ENCODE assay signal across 8 mouse cellular contexts in the genomic region with DNA sequence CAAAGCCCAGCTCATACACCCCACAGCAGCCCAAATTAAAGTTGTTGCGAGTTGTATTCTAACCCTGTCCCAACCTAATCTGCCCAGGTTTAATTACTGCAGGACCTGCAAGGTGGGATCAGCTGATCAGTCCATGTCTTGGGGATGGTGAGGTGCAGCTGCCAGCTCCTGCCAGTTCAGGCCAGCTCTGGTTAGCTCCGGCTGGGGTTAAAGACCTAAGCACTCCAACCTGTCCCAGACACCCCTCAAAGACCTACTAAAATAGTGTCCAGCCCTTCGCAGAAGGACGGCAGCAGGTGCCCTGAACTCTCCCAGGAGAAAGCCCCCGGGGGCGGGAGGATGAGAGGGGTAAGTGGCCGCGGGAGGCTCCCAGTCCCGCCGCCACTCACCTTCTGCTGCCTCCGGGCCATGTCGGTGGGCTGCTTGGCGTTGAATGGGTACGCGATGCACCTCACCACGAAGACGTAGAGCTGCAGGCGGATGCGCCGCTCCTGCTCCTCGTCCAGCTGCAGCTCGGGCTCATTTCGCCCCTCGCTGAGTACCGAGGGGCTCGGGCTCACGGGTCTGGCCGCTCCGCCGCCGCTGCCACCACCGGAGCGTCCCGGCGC. TPM values are rescaled to one million over a fixed set of nuclear protein-coding genes. Genes with fewer than 3 reads are reported as not detected.
DNase-seq lines count a peak whose midpoint lies in the region; ATAC-seq and TF ChIP-seq lines count a peak whose summit lies in the region.

No protein-coding gene starts in this region.

- ATAC-seq in hindbrain, postnatal 0 days = peak; percentile 64
- ATAC-seq in liver, embryonic 13.5 days (ENCODE audit: low read depth) = no peak

- WGBS in hindbrain, postnatal 0 days = 2% methylated on average over 26 of the region's 35 CpGs
- 4% methylated on average over 35 of the region's 35 CpGs for WGBS in liver, embryonic 13.5 days (ENCODE audit: insufficient replicate concordance)
- WGBS in small intestine, adult 2 months = 2% methylated on average over 35 of the region's 35 CpGs

- peak overlapping the region; percentile 78 for H3K9ac ChIP-seq in hindbrain, postnatal 0 days (replicated peaks; ENCODE audit: low read length)
- no peak overlapping the region; the same call in 1 of the 2 replicates for H3K9ac ChIP-seq in liver, embryonic 13.5 days

- H3K27ac ChIP-seq in layer of hippocampus, adult 2 months = peak overlapping the region; percentile 78
- H3K27ac ChIP-seq in embryonic fibroblast, embryonic 13.5 days (ENCODE audit: insufficient read depth, low read length) = no peak overlapping the region
- H3K27ac ChIP-seq in hindbrain, postnatal 0 days = peak overlapping the region; percentile 72
- H3K27ac ChIP-seq in liver, embryonic 13.5 days = no peak overlapping the region
- H3K27ac ChIP-seq in small intestine, adult 2 months (ENCODE audit: insufficient read depth, low read depth, low read length) = peak overlapping the region; percentile 82

- no peaks in the 10 kb centered on the region for H3K36me3 ChIP-seq in hindbrain, postnatal 0 days (ENCODE audit: insufficient read depth, low read length)
- H3K36me3 ChIP-seq in liver, embryonic 13.5 days = no peaks in the 10 kb centered on the region
- no peaks in the 10 kb centered on the region for H3K36me3 ChIP-seq in small intestine, adult 2 months (ENCODE audit: control insufficient read depth, insufficient read depth, low read length)

- TF ChIP-seq CTCF in layer of hippocampus, adult 2 months (conservative IDR thresholded peaks at IDR 0.05) = no peak
- TF ChIP-seq CTCF in embryonic fibroblast, embryonic 13.5 days (IDR thresholded peaks at IDR 0.05; ENCODE audit: borderline replicate concordance, insufficient read depth, low read length) = no peak
- no peak for TF ChIP-seq CTCF in hindbrain, postnatal 0 days (IDR thresholded peaks at IDR 0.05; ENCODE audit: low read depth)
- TF ChIP-seq CTCF in small intestine, adult 2 months (IDR thresholded peaks at IDR 0.05; ENCODE audit: extremely low read depth, insufficient read length, insufficient replicate concordance, low read depth, low read length) = no peak

- peak overlapping the region; percentile 92 for H3K4me2 ChIP-seq in hindbrain, postnatal 0 days (ENCODE audit: low read depth, low read length)
- H3K4me2 ChIP-seq in liver, embryonic 13.5 days = peak overlapping the region; percentile 64

- H3K4me3 ChIP-seq in layer of hippocampus, adult 2 months = peak overlapping the region; percentile 87
- H3K4me3 ChIP-seq in embryonic fibroblast, embryonic 13.5 days (ENCODE audit: insufficient read depth, low read length) = peak overlapping the region; percentile 80; the same call in 1 of the 2 replicates
- H3K4me3 ChIP-seq in hindbrain, postnatal 0 days (ENCODE audit: low read length) = peak overlapping the region; percentile 79
- peak overlapping the region; percentile 58 for H3K4me3 ChIP-seq in liver, embryonic 13.5 days (replicated peaks)
- H3K4me3 ChIP-seq in small intestine, adult 2 months (ENCODE audit: low read depth, low read length) = peak overlapping the region; percentile 97

- H3K4me1 ChIP-seq in embryonic fibroblast, embryonic 13.5 days (ENCODE audit: control insufficient read depth, insufficient read depth, low read length) = no peaks in the 10 kb centered on the region
- H3K4me1 ChIP-seq in hindbrain, postnatal 0 days (ENCODE audit: insufficient read depth, low read length) = 0 out of 2 replicates have a peak, but pooled peaks cover 4% of the 10 kb centered on the region
- H3K4me1 ChIP-seq in liver, embryonic 13.5 days (replicated peaks) = no peaks in the 10 kb centered on the region
- no peaks in the 10 kb centered on the region for H3K4me1 ChIP-seq in small intestine, adult 2 months (ENCODE audit: control insufficient read depth, insufficient read depth, insufficient read length, low read length)

- H3K27me3 ChIP-seq in hindbrain, postnatal 0 days (ENCODE audit: insufficient read depth, low read length) = no peaks in the 10 kb centered on the region
- peaks cover 40% of the 10 kb centered on the region for H3K27me3 ChIP-seq in liver, embryonic 13.5 days
- no peaks in the 10 kb centered on the region for H3K27me3 ChIP-seq in small intestine, adult 2 months (ENCODE audit: control insufficient read depth, insufficient read depth, low read length)

- DNase-seq in layer of hippocampus, adult 2 months (ENCODE audit: low spot score in 2 of 2) = no peak
- DNase-seq in layer of hippocampus, adult 8-10 months (ENCODE audit: low spot score in 2 of 2) = no peak
- peak; percentile 73 for DNase-seq in brain, adult 2 months (ENCODE audit: low read depth, low spot score)
- peak; percentile 20 for DNase-seq in hindbrain, postnatal 0 days (ENCODE audit: low spot score)
- DNase-seq in liver, embryonic 13.5 days = no peak
- no peak for DNase-seq in frontal cortex, postnatal 14 days (ENCODE audit: low spot score in 2 of 2)

- no peak for TF ChIP-seq POLR2A in embryonic fibroblast, embryonic 13.5 days (IDR thresholded peaks at IDR 0.05; ENCODE audit: low read depth, low read length)
- no peak for TF ChIP-seq POLR2A in small intestine, adult 2 months (IDR thresholded peaks at IDR 0.05; ENCODE audit: low read depth, low read length)

- H3K9me3 ChIP-seq in hindbrain, postnatal 0 days (ENCODE audit: low read length) = no peaks in the 10 kb centered on the region
- no peaks in the 10 kb centered on the region for H3K9me3 ChIP-seq in liver, embryonic 13.5 days (replicated peaks)

RNA-seq across cellular contexts. Expression of a gene that starts 0.7 kb away (rescaled TPM):
- total RNA-seq in layer of hippocampus, adult 2 months (2021) = 10 to 100 TPM; 81.1 to 81.7 TPM
- total RNA-seq in layer of hippocampus, adult 8-10 months (2022) = 10 to 100 TPM; 68.5 to 82.2 (median 77.5) TPM
- polyA plus RNA-seq in embryonic fibroblast, embryonic 13.5 days (2011; ENCODE audit: insufficient read length, low read depth, missing spikeins) = not detected in 2 replicates
- total RNA-seq in hindbrain, postnatal 0 days (2014; rRNA removed) = 57.5 and 58.2 TPM in 2 replicates
- polyA plus RNA-seq in hindbrain, postnatal 0 days (2015; fragmentation: Nextera tagmentation; extraction: Ambion mirVana) = 15.9 and 19.6 TPM in 2 replicates
- polyA plus RNA-seq in liver, embryonic 13.5 days (2015; fragmentation: Nextera tagmentation; extraction: Ambion mirVana) = 0.08 and 0.10 TPM in 2 replicates
- 2.3 and 3.6 TPM in 2 replicates for polyA plus RNA-seq in small intestine, adult 2 months (2012; rRNA removed)

Comparison
In these comparisons a context has a peak if more than half of its experiments do, and no peak if none do; other contexts are left out.
1. DNase-seq: peak in brain, adult 2 months (single experiment) and hindbrain, postnatal 0 days (single experiment); none in layer of hippocampus, adult 2 months (0 of 2), layer of hippocampus, adult 8-10 months (0 of 2), liver, embryonic 13.5 days (single experiment) and frontal cortex, postnatal 14 days (0 of 2).
2. H3K27ac ChIP-seq: peak in layer of hippocampus, adult 2 months (single experiment), hindbrain, postnatal 0 days (single experiment) and small intestine, adult 2 months (single experiment); none in embryonic fibroblast, embryonic 13.5 days (single experiment) and liver, embryonic 13.5 days (single experiment).
3. Peak in every context shown above with its lines, with median percentiles within 50 percentile points of each other: H3K4me3 ChIP-seq.